Mouse (Mus musculus) neural tube, embryonic 15.5 days (tissue): ENCODE measurements at regions not wholly inside any gene's neighbourhood (a gene's known extent, or its start where the extent isn't known, plus 50 kb on each side); places are given as distances from the start of the nearest gene placed in this dataset.
A peak's percentile ranks its signal among the peaks of the same experiment; 100 is the strongest.

Experiments used
- ATAC-seq: fragments of 200-750 bp; cut with Nextera tagmentation; 2 replicates; pipeline ENCODE4 v1.8.0; 2017; ENCODE audit warnings: mild to moderate bottlenecking, moderate TSS enrichment, moderate library complexity; ENCODE audit not compliant: low FRiP score
- H3K27ac ChIP-seq: fragments of 300-500 bp; sonication (generic); replicated peaks from 2 replicates; pipeline ENCODE4 v1.5.1; 2015; ENCODE audit warnings: mild to moderate bottlenecking, inconsistent platforms
- H3K27me3 ChIP-seq: fragments of 300-500 bp; sonication (generic); replicated peaks from 2 replicates; pipeline ENCODE4 v1.6.1; 2015; ENCODE audit warnings: inconsistent platforms
- H3K36me3 ChIP-seq: fragments of 300-500 bp; sonication (generic); 2 replicates; pipeline ENCODE4 v1.6.1; 2015; ENCODE audit warnings: inconsistent platforms
- H3K4me1 ChIP-seq: fragments of 300-500 bp; sonication (generic); 2 replicates; pipeline ENCODE4 v1.6.1; 2015; ENCODE audit warnings: inconsistent platforms
- H3K4me2 ChIP-seq: fragments of 300-500 bp; sonication (generic); 2 replicates; pipeline ENCODE4 v1.6.1; 2015; ENCODE audit warnings: inconsistent platforms, mild to moderate bottlenecking, moderate library complexity
- H3K4me3 ChIP-seq: fragments of 300-500 bp; sonication (generic); replicated peaks from 2 replicates; pipeline ENCODE4 v1.5.1; 2015; ENCODE audit warnings: mild to moderate bottlenecking, inconsistent platforms
- H3K9ac ChIP-seq: fragments of 300-500 bp; sonication (generic); replicated peaks from 2 replicates; pipeline ENCODE4 v1.6.1; 2015; ENCODE audit warnings: mild to moderate bottlenecking, inconsistent platforms
- H3K9me3 ChIP-seq: fragments of 300-500 bp; sonication (generic); replicated peaks from 2 replicates; pipeline ENCODE4 v1.6.1; 2016; ENCODE audit warnings: inconsistent platforms
- WGBS: fragments of 180-500 bp; shearing (Covaris S2); methylation state at CpG from one replicate; pipeline ENCODE4 v1.1.7; 2015; ENCODE audit warnings: mixed read lengths; 5-methylcytosine and 5-hydroxymethylcytosine counted together

DNA sequence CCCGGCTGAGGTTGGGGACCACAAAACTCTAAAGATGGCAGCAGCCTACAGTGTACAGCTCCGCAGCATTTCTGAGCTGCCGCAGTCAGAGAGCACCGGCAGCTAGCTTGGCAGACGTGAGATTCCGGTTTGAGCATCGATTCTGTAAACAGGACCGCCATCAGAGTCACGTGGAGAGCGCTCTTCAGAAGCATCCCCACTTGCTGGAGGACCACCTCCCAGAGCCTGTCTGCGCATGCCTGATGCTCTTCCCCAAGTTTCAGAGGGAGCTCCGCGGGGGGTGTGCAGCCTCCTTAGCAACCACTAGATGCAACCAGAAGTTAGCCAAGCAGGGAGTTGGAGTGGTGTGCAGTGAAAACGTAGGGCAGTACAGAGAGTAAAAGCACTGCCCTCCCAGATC lies 52.7 kb upstream of the Daam1 start:
- H3K9me3 ChIP-seq = no peaks in the 10 kb centered on the region
- H3K9ac ChIP-seq = no peak overlapping the region
- no peak; the same call in 1 of the 2 replicates for ATAC-seq
- no peaks in the 10 kb centered on the region for H3K27me3 ChIP-seq
- H3K36me3 ChIP-seq = no peaks in the 10 kb centered on the region
- H3K4me3 ChIP-seq = peak overlapping the region; percentile 8
- H3K4me2 ChIP-seq = peak overlapping the region; percentile 49
- WGBS = 31% methylated on average over 14 of the region's 14 CpGs
- no peak overlapping the region for H3K27ac ChIP-seq
- peaks cover 9% of the 10 kb centered on the region for H3K4me1 ChIP-seq

DNA sequence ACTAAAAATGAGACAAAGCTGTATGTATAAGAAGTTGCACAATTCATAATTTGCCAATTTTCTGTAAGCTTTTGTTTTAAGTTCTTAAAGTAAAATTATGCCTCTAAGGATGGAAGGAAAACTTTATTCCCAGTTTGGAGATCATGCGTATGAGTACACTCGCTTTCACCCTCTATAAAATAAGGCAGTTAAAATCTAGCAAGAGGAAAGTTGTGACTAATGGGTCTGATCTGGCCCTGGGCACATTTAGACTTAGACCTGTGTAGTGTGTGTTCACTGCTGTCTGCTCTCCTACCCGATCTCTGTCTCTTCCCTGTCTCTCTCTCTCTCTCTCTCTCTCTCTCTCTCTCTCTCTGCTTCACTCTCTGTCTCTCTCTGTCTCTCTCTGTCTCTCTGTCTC lies 51.9 kb upstream of the Daam1 start:
- H3K4me1 ChIP-seq = peaks cover 9% of the 10 kb centered on the region
- 77% methylated on average over 3 of the region's 3 CpGs for WGBS
- no peak for ATAC-seq
- no peak overlapping the region for H3K4me3 ChIP-seq
- no peak overlapping the region for H3K27ac ChIP-seq
- no peak overlapping the region for H3K4me2 ChIP-seq
- H3K9ac ChIP-seq = no peak overlapping the region
- no peaks in the 10 kb centered on the region for H3K9me3 ChIP-seq
- no peaks in the 10 kb centered on the region for H3K36me3 ChIP-seq
- H3K27me3 ChIP-seq = no peaks in the 10 kb centered on the region

DNA sequence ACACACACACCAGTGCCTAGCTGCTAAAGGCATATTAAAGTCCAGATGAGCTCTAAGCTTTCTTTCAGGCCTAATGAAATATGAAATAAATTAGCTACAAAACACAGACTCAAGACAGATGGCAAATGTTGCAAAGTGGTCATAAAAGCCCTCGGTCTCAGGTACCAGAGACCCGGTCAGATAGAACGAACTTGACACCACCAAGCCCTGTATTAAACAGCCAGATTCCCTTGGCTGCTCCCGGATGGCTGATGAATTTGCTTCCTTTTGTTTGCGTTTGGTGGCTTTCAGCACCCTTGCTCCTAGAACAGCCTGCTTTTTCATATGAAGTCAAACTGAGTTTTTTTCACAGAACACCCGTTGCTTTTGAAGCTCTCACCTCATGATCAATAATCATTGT lies 51.5 kb upstream of the Daam1 start:
- no peak overlapping the region for H3K4me2 ChIP-seq
- no peak overlapping the region for H3K4me3 ChIP-seq
- H3K9me3 ChIP-seq = no peaks in the 10 kb centered on the region
- H3K27me3 ChIP-seq = no peaks in the 10 kb centered on the region
- peaks cover 9% of the 10 kb centered on the region for H3K4me1 ChIP-seq
- no peaks in the 10 kb centered on the region for H3K36me3 ChIP-seq
- H3K9ac ChIP-seq = no peak overlapping the region
- no peak overlapping the region for H3K27ac ChIP-seq
- no peak for ATAC-seq
- 41% methylated on average over 6 of the region's 6 CpGs for WGBS
